Mouse (Mus musculus) ES-Bruce4 (cell line): ENCODE measurements at regions not wholly inside any gene's neighbourhood (a gene's known extent, or its start where the extent isn't known, plus 50 kb on each side); places are given as distances from the start of the nearest gene placed in this dataset.
"Not testable (repeated sequence)": the region's sequence is repeated elsewhere in the genome, so short reads cannot be mapped to it uniquely, and the experiment has no call there.

ENCODE experiments used
- H3K27ac ChIP-seq: 2 replicates; pipeline ENCODE4 v1.5.1; 2012; ENCODE audit warnings: low read length, inconsistent platforms; ENCODE audit not compliant: insufficient read depth
- H3K27me3 ChIP-seq: 2 replicates; pipeline ENCODE4 v1.6.1; 2012; ENCODE audit warnings: mild to moderate bottlenecking, low read length, inconsistent platforms; ENCODE audit not compliant: control insufficient read depth, poor library complexity, insufficient read depth, severe bottlenecking
- H3K36me3 ChIP-seq: 2 replicates; pipeline ENCODE4 v1.6.1; 2012; ENCODE audit warnings: inconsistent platforms, mild to moderate bottlenecking, low read length, moderate library complexity; ENCODE audit not compliant: control insufficient read depth, poor library complexity, insufficient read depth, severe bottlenecking
- H3K4me1 ChIP-seq: one replicate; pipeline ENCODE4 v1.8.1; 2011; ENCODE audit warnings: low read length; ENCODE audit not compliant: control insufficient read depth, insufficient read depth
- H3K4me3 ChIP-seq: 2 replicates; pipeline ENCODE4 v1.5.1; 2011; ENCODE audit warnings: low read depth, mild to moderate bottlenecking, low read length
- H3K9ac ChIP-seq: 2 replicates; pipeline ENCODE4 v1.6.1; 2012; ENCODE audit warnings: low read depth, mild to moderate bottlenecking, inconsistent platforms; ENCODE audit not compliant: poor library complexity, severe bottlenecking
- H3K9me3 ChIP-seq: replicated peaks from 2 replicates; pipeline ENCODE4 v1.6.1; 2012; ENCODE audit warnings: mild to moderate bottlenecking, low read length, inconsistent platforms; ENCODE audit not compliant: control insufficient read depth, poor library complexity, insufficient read depth, severe bottlenecking
- CTCF ChIP-seq: IDR thresholded peaks from one replicate; pipeline ENCODE4 v1.8.1; 2011; ENCODE audit warnings: low read depth, low read length
- EP300 ChIP-seq: IDR thresholded peaks from 2 replicates; pipeline ENCODE4 v1.6.1; 2011; ENCODE audit warnings: low read depth, low read length; ENCODE audit not compliant: insufficient read depth
- POLR2A ChIP-seq: IDR thresholded peaks from one replicate; pipeline ENCODE4 v1.8.1; 2011; ENCODE audit warnings: low read length; ENCODE audit not compliant: insufficient read depth

GRCm38 (mm10) chr1:193488039-193488438 is 117.9 kb upstream of the Camk1g start:
- H3K27ac ChIP-seq: no peak overlapping the region
- H3K4me3 ChIP-seq: no peak overlapping the region
- no peak for TF ChIP-seq EP300
- TF ChIP-seq POLR2A: no peak
- TF ChIP-seq CTCF: no peak
- H3K4me1 ChIP-seq: peaks cover 3% of the 10 kb centered on the region
- H3K9ac ChIP-seq: no peak overlapping the region
- H3K27me3 ChIP-seq: no peaks in the 10 kb centered on the region
- no peaks in the 10 kb centered on the region for H3K9me3 ChIP-seq
- H3K36me3 ChIP-seq: no peaks in the 10 kb centered on the region

GRCm38 (mm10) chr1:193486668-193487067 is 116.6 kb upstream of the Camk1g start:
- not testable (repeated sequence) for H3K27me3 ChIP-seq, H3K9ac ChIP-seq, H3K4me1 ChIP-seq, H3K9me3 ChIP-seq, H3K4me3 ChIP-seq, H3K36me3 ChIP-seq
- peak; percentile 72 for TF ChIP-seq EP300
- H3K27ac ChIP-seq: peak overlapping the region; percentile 11; the same call in 1 of the 2 replicates

- Histone ChIP-seq H3K9ac (no peak overlapping the region), H3K4me1 (peaks cover 3% of the 10 kb centered on the region)
Measured at GRCm38 (mm10) chr1:193484977-193485376, 114.9 kb upstream of the Camk1g start.

GRCm38 (mm10) chr1:193477298-193477697 is 107.2 kb upstream of the Camk1g start:
- Histone ChIP-seq H3K4me3 (no peak overlapping the region), H3K27ac (no peak overlapping the region), H3K9me3 (no peaks in the 10 kb centered on the region), H3K4me1 (peaks cover 3% of the 10 kb centered on the region), H3K27me3 (no peaks in the 10 kb centered on the region), H3K9ac (no peak overlapping the region), H3K36me3 (no peaks in the 10 kb centered on the region)
- TF ChIP-seq POLR2A (no peak), CTCF (no peak), EP300 (peak; percentile 71; the same call in 1 of the 2 replicates)

More at GRCm38 (mm10) chr1:193484977-193485376, 114.9 kb upstream of the Camk1g start:
- H3K9me3 ChIP-seq: no peaks in the 10 kb centered on the region
- no peaks in the 10 kb centered on the region for H3K36me3 ChIP-seq
- H3K27ac ChIP-seq: no peak overlapping the region
- no peak overlapping the region for H3K4me3 ChIP-seq
- H3K27me3 ChIP-seq: no peaks in the 10 kb centered on the region
- TF ChIP-seq POLR2A (no peak), CTCF (no peak), EP300 (no peak)

GRCm38 (mm10) chr1:193476805-193477204 is 106.7 kb upstream of the Camk1g start:
- H3K27me3 ChIP-seq: no peaks in the 10 kb centered on the region
- no peak overlapping the region for H3K9ac ChIP-seq
- H3K4me1 ChIP-seq: peaks cover 3% of the 10 kb centered on the region
- no peaks in the 10 kb centered on the region for H3K9me3 ChIP-seq
- no peak overlapping the region for H3K27ac ChIP-seq
- H3K4me3 ChIP-seq: no peak overlapping the region
- TF ChIP-seq EP300 (no peak), CTCF (no peak), POLR2A (no peak)
- H3K36me3 ChIP-seq: no peaks in the 10 kb centered on the region

- no peak overlapping the region for H3K27ac ChIP-seq
- TF ChIP-seq CTCF (no peak), EP300 (no peak), POLR2A (no peak)
- peaks cover 23% of the 10 kb centered on the region for H3K9me3 ChIP-seq
- H3K9ac ChIP-seq: no peak overlapping the region
- H3K4me3 ChIP-seq: no peak overlapping the region
- no peaks in the 10 kb centered on the region for H3K4me1 ChIP-seq
- no peaks in the 10 kb centered on the region for H3K27me3 ChIP-seq
- no peaks in the 10 kb centered on the region for H3K36me3 ChIP-seq
Measured at GRCm38 (mm10) chr1:193466306-193466705, 96.2 kb upstream of the Camk1g start.
